Mouse (Mus musculus) layer of hippocampus, postnatal 14 days (tissue): ENCODE data around the gene Cdk5rap1. TPM values are rescaled to one million over a fixed set of nuclear protein-coding genes. Genes with fewer than 3 reads are reported as not detected.

Experiments used
- DNase-seq, 2 experiments: peaks; one replicate each; pipeline ENCODE4 v3.0.0; 2021 to 2022; ENCODE audit warnings: low spot score in 2 of 2, mixed read lengths in 1 of 2
- long read RNA-seq, 2 experiments: library from polyadenylated mRNA; stranded (forward); transcript quantifications; one replicate each; pipeline ENCODE4 v2.0.0; 2021
- total RNA-seq, 2 experiments: library from RNA; stranded (reverse); gene quantifications; 2 replicates each; pipeline ENCODE4 v1.2.3; 2021

Cdk5rap1 gene
- 10 to 100 TPM; 14.4 to 16.0 TPM for total RNA-seq
- long read RNA-seq, experiment 1, partial matches to known transcripts: 0 of 6 reads
- long read RNA-seq, experiment 1, other reads (novel, unspliced or antisense): 2 of 6 reads
- long read RNA-seq, experiment 2, transcript Cdk5rap1-201 (14 exons, 1,970 nt): major isoform, 5 of 7 reads
- long read RNA-seq, experiment 2, partial matches to known transcripts: 2 of 7 reads
- long read RNA-seq, experiment 2, other reads (novel, unspliced or antisense): 0 of 7 reads

DNA sequence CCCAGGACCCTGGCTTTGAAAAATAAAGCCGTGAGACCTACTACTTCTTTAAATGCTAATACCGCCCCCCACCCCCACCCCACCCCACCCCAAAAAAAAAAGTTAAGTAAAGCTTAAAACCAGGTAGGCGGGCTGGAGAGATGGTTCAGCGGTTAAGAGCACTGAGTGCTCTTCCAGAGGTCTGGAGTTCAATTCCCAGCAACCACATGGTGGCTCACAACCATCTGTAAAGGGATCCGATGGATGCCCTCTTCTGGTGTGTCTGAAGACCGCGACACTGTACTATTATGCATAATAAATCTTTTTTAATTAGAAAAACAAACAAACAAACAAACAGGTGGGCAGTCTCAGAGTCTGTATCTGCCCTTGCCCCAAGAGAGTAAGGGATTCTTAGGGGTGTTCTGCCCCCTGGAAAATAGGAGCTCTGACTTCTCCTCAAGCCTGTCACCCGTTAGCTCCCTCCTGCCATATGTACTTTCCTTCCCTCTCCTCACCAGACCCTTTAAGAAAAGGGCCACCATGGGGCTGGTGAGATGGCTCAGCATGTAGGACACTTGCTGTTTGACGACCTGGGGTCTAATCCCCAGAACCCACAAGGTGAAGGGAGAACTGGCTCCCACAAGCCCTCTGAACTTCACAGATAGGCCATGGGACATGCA is at the start of gene Cdk5rap1:
TSS of gene Cdk5rap1 (minus strand) at position 169 of the 659 bp plus-strand sequence.
- no peak for DNase-seq

DNA sequence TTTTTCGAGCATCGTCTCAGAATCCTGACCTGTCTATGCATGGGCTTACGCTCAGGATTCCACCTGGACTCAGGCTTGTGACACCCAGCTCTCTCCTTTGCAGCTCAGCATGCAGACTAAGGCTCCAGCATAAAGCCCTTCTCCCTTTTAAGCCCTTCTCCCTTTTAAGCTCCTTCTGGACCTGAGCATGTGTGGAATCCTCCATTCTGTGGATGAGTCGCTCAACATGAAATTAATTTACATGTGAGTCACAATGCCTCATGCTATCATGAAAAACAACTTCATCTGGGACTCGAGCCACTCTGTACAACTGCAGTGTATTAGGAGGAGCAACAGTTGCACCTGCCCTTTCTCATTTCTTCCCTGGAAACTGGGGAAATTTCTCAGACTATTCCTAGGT is 49.4 kb upstream of the Cdk5rap1 start:
- no peak for DNase-seq

- DNase-seq: peak in 1 of 2 experiments; percentile 51
Observed at GRCm38 (mm10) chr2:154420942-154421731, 48.3 kb upstream of the Cdk5rap1 start.

DNA sequence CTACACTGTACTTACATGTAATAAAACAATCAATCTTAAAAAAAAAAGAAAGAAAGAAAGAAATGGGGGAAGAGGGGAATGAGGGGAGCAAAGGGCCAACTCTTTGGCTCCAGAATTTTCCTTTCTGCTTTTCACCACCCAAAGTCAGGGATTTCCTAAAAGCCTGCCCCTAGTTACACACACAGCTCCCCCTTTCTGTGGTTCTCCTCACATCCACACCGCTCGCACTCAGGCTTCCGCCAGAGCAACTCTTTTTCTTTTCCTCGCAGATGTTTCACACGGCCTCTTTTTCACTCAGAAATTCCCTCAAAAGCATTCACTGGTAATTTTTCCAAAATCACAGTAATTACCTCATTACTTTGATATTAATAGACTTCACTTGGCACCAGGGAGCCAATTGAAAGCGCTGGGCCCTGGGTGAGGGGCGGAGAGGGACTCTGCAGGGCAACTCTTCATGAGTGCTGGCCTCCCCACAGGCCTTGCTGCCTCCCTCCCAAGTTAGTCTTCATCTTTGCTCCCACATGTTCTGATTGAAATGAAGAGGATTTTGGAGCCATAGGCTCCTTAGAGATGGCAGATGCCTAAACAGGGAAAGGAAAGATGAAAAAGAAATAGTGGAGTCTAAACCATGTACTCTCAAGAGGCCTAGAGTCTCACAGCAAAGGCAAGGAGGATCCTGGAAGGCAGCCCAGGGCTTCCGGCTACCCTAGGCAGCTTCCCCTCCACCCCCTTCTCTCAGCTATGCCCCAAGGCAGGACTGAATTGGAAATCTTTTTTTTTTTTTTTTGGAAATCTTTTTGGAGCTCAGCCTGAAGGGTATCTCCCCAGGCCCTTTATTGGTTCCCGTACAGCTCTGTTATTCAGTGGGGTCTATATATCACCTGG is 47.1 kb upstream of the Cdk5rap1 start:
- no peak for DNase-seq

GRCm38 (mm10) chr2:154418001-154418400 is 45.2 kb upstream of the Cdk5rap1 start:
- DNase-seq: no peak

DNA sequence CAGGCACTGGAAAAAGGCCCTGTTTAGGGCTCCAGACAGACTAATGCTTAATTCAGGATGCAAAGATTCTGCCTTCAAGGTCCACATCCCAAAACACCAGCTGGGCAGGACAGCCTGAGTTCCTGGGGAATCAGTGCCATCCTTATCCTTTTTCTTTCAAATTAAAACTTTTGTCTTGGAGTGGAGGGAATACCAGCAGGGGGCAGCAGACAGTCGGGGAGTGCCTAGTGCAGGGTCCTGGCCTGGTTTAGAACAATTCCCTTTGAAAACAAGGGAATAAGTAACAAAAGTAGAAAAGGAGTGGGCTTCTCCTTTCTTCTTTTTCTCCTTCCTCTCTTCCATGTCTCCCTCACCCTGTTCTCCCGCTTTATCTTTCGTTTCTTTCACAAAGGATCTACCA is 44.3 kb upstream of the Cdk5rap1 start:
- DNase-seq: peak; percentile 67 to 79

GRCm38 (mm10) chr2:154412018-154412666 is 39.3 kb upstream of the Cdk5rap1 start:
- DNase-seq: peak in 1 of 2 experiments; percentile 78

- peak in 1 of 2 experiments; percentile 69 for DNase-seq
Observed at GRCm38 (mm10) chr2:154410355-154410754, 37.5 kb upstream of the Cdk5rap1 start.

- DNase-seq: peak; percentile 77 to 79
Observed at GRCm38 (mm10) chr2:154407643-154408445, 35.0 kb upstream of the Cdk5rap1 start, which contains the start of gene Snta1. TSS of gene Snta1 (minus strand) at chr2:154408099.

DNA sequence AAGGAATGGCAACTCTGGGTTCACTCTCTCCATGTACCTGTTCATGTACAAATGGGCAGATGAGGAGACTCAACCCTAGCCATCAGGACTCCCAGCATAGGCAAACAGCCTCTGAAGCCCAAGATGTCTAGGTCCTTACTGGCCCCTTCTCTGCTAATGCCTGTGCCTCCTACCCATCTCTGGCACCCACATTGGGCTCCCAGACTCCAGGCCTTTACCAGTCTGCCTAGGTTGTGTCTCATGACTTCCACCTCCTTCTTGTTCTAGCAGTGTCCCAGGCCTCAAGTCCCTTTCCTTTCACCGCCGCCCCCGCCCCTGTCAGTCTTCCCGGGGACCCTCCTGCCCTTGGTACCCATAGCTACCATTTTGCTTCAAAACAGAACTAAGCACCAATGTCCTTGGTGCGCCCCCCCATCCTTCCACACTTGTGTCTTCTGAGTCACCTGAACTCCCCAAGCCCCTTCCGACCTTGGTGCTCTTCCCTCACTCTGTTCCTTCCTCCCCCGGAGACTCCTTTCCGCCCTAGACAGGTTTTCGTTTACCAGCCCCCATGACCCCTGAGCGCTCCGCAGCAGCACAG is 34.3 kb upstream of the Cdk5rap1 start:
- DNase-seq: no peak

DNA sequence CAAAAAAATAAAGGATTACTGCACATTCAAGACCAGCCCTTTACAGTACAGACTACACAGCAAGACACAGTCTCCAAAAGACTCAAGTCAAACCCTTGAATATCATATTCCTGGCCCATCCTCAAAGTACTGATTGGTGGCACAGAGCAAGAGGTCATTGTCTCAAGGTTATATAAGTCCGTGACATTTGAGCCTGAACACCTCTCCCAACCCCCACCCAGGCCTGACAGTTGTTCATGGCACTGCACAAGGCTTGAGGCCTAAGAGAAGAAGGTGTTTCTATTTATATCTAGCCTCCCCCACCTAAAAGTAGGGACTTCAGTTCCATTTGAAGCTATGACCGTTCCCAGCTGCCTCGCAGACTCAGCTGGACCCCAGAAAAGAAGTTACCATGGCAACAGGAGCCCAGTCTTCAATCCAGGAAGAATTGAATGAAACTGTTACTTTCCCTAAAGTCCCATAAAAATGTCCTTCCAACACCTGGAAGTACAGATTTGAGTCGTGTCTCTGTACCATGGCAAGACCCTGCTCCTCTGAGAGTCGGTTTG is 32.7 kb upstream of the Cdk5rap1 start:
- no peak for DNase-seq

GRCm38 (mm10) chr2:154402811-154403210 is 30.0 kb upstream of the Cdk5rap1 start:
- no peak for DNase-seq

- no peak for DNase-seq
Observed at GRCm38 (mm10) chr2:154401976-154402375, 29.2 kb upstream of the Cdk5rap1 start.

DNA sequence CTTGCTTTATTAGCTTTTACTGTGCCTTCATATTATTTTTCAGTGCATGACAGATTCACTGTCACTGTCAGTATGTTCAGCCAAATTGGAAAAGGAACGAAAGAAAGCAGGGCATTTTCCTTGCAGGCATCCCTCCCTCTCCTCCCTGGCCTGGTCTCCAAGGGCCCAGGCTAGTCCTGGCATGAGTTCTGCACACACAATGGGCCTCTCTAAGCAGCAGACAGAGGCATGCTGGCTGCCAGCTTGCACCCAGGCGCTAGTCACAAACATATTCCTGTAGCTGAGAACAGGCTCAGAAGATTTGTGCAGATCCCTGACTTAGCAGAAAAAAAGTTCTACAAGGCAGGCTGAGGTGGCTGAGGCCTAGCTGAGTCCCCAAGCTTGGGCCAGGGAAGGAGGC is 26.5 kb upstream of the Cdk5rap1 start:
- peak in 1 of 2 experiments; percentile 76 for DNase-seq

DNA sequence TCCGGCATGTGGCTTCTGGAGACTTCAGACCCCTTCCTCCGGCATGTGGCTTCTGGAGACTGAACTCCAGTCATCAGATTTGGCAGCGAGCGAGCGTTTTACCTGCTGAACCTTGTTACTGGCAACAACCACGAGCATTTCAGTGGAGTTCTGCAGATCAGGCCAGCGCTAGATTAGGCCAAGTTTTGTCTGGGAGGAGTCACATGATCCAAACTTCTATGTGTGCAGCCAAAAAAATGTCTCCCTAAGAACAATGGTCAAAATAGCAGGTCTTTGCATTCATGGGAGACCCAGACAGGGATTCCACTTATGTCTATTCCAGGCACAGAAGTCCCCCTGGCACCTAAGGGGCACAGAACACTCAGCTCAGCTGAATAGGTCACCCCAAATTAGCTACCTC is 25.5 kb upstream of the Cdk5rap1 start:
- no peak for DNase-seq

DNA sequence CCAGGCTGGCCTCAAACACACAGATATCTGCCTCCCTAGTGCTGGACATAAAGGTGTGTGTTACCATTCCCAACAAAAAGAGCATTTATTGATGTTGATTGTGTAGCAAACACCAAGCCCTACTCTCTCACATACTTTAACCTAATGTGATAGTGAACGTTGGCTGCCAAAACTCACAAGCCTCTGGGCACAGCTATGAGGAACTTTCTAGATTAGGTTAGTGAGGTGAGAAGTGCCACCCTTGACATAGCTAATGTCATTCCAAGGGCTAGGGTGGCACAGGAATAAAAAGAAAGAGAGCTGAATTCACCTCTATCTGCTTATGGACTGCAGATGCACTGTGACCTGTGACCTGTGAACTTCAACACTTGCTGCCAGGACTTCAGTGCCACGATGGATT is 23.7 kb upstream of the Cdk5rap1 start:
- no peak for DNase-seq

DNA sequence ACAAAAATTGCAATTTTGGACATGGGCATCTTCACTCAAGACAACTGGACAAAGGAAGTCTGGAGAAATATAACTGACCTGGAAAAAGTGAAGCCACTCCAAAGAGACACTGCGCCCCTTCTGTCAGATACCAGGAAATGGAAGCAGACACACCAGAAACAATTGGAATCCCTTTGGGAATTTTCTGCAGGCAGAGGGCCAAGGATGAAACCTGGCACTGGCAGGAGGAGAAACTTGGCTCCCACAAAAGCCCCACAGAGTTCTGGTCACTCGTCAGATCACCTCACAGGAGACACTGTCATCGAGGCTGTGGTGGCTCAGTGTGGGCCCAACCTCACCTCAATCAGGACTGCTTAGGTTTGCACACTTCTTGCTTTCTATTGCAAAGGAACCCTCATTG is 21.8 kb upstream of the Cdk5rap1 start:
- DNase-seq: no peak

GRCm38 (mm10) chr2:154390180-154390964 is 17.6 kb upstream of the Cdk5rap1 start:
- peak in 1 of 2 experiments; percentile 65 for DNase-seq
